Mouse (Mus musculus) olfactory bulb, adult 2 months (tissue): ENCODE measurements around the gene Slu7. TPM values are rescaled to one million over a fixed set of nuclear protein-coding genes. Genes with fewer than 3 reads are reported as not detected.

Experiments used
- H3K27ac ChIP-seq: fragments of 200-500 bp; 2 replicates; pipeline ENCODE4 v1.5.1; 2012; ENCODE audit warnings: low read depth, low read length; ENCODE audit not compliant: insufficient read depth
- H3K4me1 ChIP-seq: fragments of 200-500 bp; 2 replicates; pipeline ENCODE4 v1.6.1; 2012; ENCODE audit warnings: low read length; ENCODE audit not compliant: control insufficient read depth, insufficient read depth
- H3K4me3 ChIP-seq: fragments of 200-500 bp; 2 replicates; pipeline ENCODE4 v1.5.1; 2012; ENCODE audit warnings: mild to moderate bottlenecking, low read depth, low read length, moderate library complexity; ENCODE audit not compliant: insufficient read depth
- CTCF ChIP-seq: fragments of 200-500 bp; IDR thresholded peaks from 2 replicates; pipeline ENCODE4 v1.5.1; 2012; ENCODE audit warnings: low read depth, mild to moderate bottlenecking, low read length, moderate library complexity; ENCODE audit not compliant: insufficient read depth
- POLR2A ChIP-seq: fragments of 200-500 bp; IDR thresholded peaks from 2 replicates; pipeline ENCODE4 v1.6.1; 2012; ENCODE audit warnings: mild to moderate bottlenecking, low read depth, low read length, moderate library complexity; ENCODE audit not compliant: insufficient read depth
- WGBS: fragments of 180-500 bp; shearing (Covaris S2); methylation state at CpG from one replicate; pipeline ENCODE4 v1.1.7; 2018; 5-methylcytosine and 5-hydroxymethylcytosine counted together
- polyA plus RNA-seq: library from polyadenylated mRNA; stranded (reverse); fragments of >200 nt; gene quantifications from 2 replicates; pipeline ENCODE4 v1.2.4, GENCODE M21; 2012; ENCODE audit warnings: low replicate concordance; ENCODE audit not compliant: missing spikeins, insufficient read depth, insufficient read length

Slu7 gene
- polyA plus RNA-seq, 1 experiment, result not detected

GRCm38 (mm10) chr11:43495532-43495931 lies 62.0 kb downstream of the Slu7 start:
- Histone ChIP-seq H3K4me3 (no peak overlapping the region), H3K27ac (no peak overlapping the region), H3K4me1 (peaks cover 13% of the 10 kb centered on the region)
- no peak for TF ChIP-seq CTCF
- TF ChIP-seq POLR2A, result no peak
- WGBS, result 12% methylated on average over 3 of the region's 3 CpGs

Other genes starting within 250 kb of the Slu7 start
- not detected in 2 replicates for gene Pttg1, start 7.5 kb upstream of the Slu7 start, polyA plus RNA-seq
- not detected in 2 replicates for gene C1qtnf2, start 40.5 kb downstream of the Slu7 start, polyA plus RNA-seq
- not detected in 2 replicates for gene Ccnjl, start 95.0 kb downstream of the Slu7 start, polyA plus RNA-seq
- gene 4933415A04Rik, start 153.3 kb downstream of the Slu7 start, polyA plus RNA-seq, result not detected in 2 replicates
- gene Fabp6, start 167.8 kb downstream of the Slu7 start, polyA plus RNA-seq, result not detected in 2 replicates
- not detected in 2 replicates for gene Pwwp2a, start 248.3 kb downstream of the Slu7 start, polyA plus RNA-seq